26 mouse cellular contexts compared by ENCODE assay signal in genomic region chr3:36544961-36545360, GRCm38 (mm10). TPM values are rescaled to one million over a fixed set of nuclear protein-coding genes. Genes with fewer than 3 reads are reported as not detected.
A peak's percentile ranks its signal among the peaks of the same experiment; 100 is the strongest.
DNase-seq lines count a peak whose midpoint lies in the region; ATAC-seq lines count a peak whose summit lies in the region.
"Had no signal": no experiment of that assay in that cellular context is flagged by ENCODE, and none has a peak within 500 bp of the region (broad histone marks: within the 10 kb centered on the region; RNA-seq: fewer than 3 reads in every experiment).

No protein-coding gene starts in this region.

- WGBS in heart, embryonic 11.5 days (ENCODE audit: insufficient replicate concordance): 70% methylated on average over 3 of the region's 3 CpGs

- no peak for DNase-seq in frontal cortex, adult 2 months (ENCODE audit: extremely low spot score in 1 of 2, low spot score in 1 of 2)
- DNase-seq in heart, adult 11 months: peak; percentile 39
- DNase-seq in brain, adult 2 months (ENCODE audit: low read depth, low spot score): peak; percentile 54
- DNase-seq: adrenal gland, adult 2 months; adrenal gland, adult 8-10 months; adrenal gland, postnatal 10 days; adrenal gland, postnatal 14 days; adrenal gland, postnatal 25 days; adrenal gland, postnatal 36 days; B cell, adult 2 months; cerebellum, adult 11 months; cerebellum, adult 11-12 months; cerebellum, adult 18-20 months; cerebellum, adult 2 months had no signal

- no peak overlapping the region for H3K9ac ChIP-seq in heart, embryonic 11.5 days (ENCODE audit: low read depth, low read length)

- no peak overlapping the region for H3K4me3 ChIP-seq in heart, embryonic 11.5 days (ENCODE audit: low read depth, low read length)

- H3K27ac ChIP-seq in heart, embryonic 11.5 days (ENCODE audit: low read depth, low read length): no peak overlapping the region

- peak; percentile 79 for ATAC-seq in frontal cortex, adult (ENCODE audit: low TSS enrichment)
- no peak for ATAC-seq in heart, embryonic 11.5 days (replicated peaks; ENCODE audit: insufficient number of reproducible peaks, low FRiP score, low TSS enrichment)
- ATAC-seq in granulocyte monocyte progenitor cell, adult 5-6 weeks (replicated peaks; ENCODE audit: poor library complexity, severe bottlenecking): no peak
- ATAC-seq: activated CD4-positive, CD25-positive, alpha-beta regulatory T cell, adult 4 months; CD4-positive, CD25-positive, alpha-beta regulatory T cell, adult 4 months; Patski had no signal

- H3K4me2 ChIP-seq in heart, embryonic 11.5 days: no peak overlapping the region

- H3K4me1 ChIP-seq in heart, embryonic 11.5 days (ENCODE audit: control insufficient read depth, insufficient read depth, low read length): no peaks in the 10 kb centered on the region

- H3K9me3 ChIP-seq in heart, embryonic 11.5 days (replicated peaks; ENCODE audit: control insufficient read depth, low read length): no peaks in the 10 kb centered on the region
- H3K9me3 ChIP-seq: G1E had no signal

- no peaks in the 10 kb centered on the region for H3K27me3 ChIP-seq in heart, embryonic 11.5 days (ENCODE audit: control insufficient read depth, insufficient read depth, low read length)
- H3K27me3 ChIP-seq: CH12.LX, Patski had no signal

- H3K36me3 ChIP-seq in heart, embryonic 11.5 days (ENCODE audit: control insufficient read depth, insufficient read depth, low read length): no peaks in the 10 kb centered on the region
- H3K36me3 ChIP-seq: G1E had no signal

RNA-seq across cellular contexts. Expression of gene Exosc9, which starts 7.4 kb away (rescaled TPM):
- 34.5 and 39.7 TPM in 2 replicates for polyA plus RNA-seq in frontal cortex, adult 2 months (2012; rRNA removed)
- 56.4 and 58.5 TPM in 2 replicates for polyA plus RNA-seq in heart, embryonic 11.5 days (2014; fragmentation: Nextera tagmentation; extraction: Ambion mirVana)
- 65.5 and 69.0 TPM in 2 replicates for total RNA-seq in granulocyte monocyte progenitor cell, adult 5-6 weeks (2014; fragmentation: Nextera tagmentation)
- 118 and 150 TPM in 2 replicates for total RNA-seq in granulocyte monocyte progenitor cell, adult 5-6 weeks (2017)

RNA-seq across cellular contexts. Expression of gene Gm11549, which starts 23.3 kb away (rescaled TPM):
- polyA plus RNA-seq in frontal cortex, adult 2 months (2012; rRNA removed): 19.2 and 19.5 TPM in 2 replicates
- polyA plus RNA-seq in heart, embryonic 11.5 days (2014; fragmentation: Nextera tagmentation; extraction: Ambion mirVana): 0.14 and 0.16 TPM in 2 replicates
- total RNA-seq in granulocyte monocyte progenitor cell, adult 5-6 weeks (2014; fragmentation: Nextera tagmentation): not detected in 2 replicates
- not detected in 2 replicates for total RNA-seq in granulocyte monocyte progenitor cell, adult 5-6 weeks (2017)
- total RNA-seq: adrenal gland, adult 18-20 months; adrenal gland, adult 8-10 months; adrenal gland, postnatal 14 days; adrenal gland, postnatal 25 days; adrenal gland, postnatal 36 days; CH12.LX; ES-E14; MEL had no signal
- polyA plus RNA-seq: activated CD4-positive, CD25-positive, alpha-beta regulatory T cell, adult 4 months; C2C12; CD4-positive, CD25-positive, alpha-beta regulatory T cell, adult 4 months; G1E; Patski had no signal

RNA-seq across cellular contexts. Expression of gene Ccna2, which starts 27.0 kb away (rescaled TPM):
- 4.1 and 4.7 TPM in 2 replicates for polyA plus RNA-seq in frontal cortex, adult 2 months (2012; rRNA removed)
- polyA plus RNA-seq in heart, embryonic 11.5 days (2014; fragmentation: Nextera tagmentation; extraction: Ambion mirVana): 205 and 212 TPM in 2 replicates
- total RNA-seq in granulocyte monocyte progenitor cell, adult 5-6 weeks (2014; fragmentation: Nextera tagmentation): 72.6 and 87.7 TPM in 2 replicates
- total RNA-seq in granulocyte monocyte progenitor cell, adult 5-6 weeks (2017): 189 and 192 TPM in 2 replicates

Comparison
In these comparisons a context has a peak if more than half of its experiments do, and no peak if none do; other contexts are left out.
1. DNase-seq: peak in heart, adult 11 months (single experiment) and brain, adult 2 months (single experiment); none in frontal cortex, adult 2 months (0 of 2).
2. RNA of gene Gm11549, which starts 23.3 kb away (polyA plus RNA-seq): 19.2 to 19.5 TPM in frontal cortex, adult 2 months; 0.14 to 0.16 TPM in heart, embryonic 11.5 days; every median in the first group is over 10 times any median in the second.
3. RNA of gene Ccna2, which starts 27.0 kb away (polyA plus RNA-seq): 205 to 212 TPM in heart, embryonic 11.5 days; 4.1 to 4.7 TPM in frontal cortex, adult 2 months; every median in the first group is over 10 times any median in the second.